Mouse (Mus musculus): ENCODE measurements around the gene Sdccag8. TPM values are rescaled to one million over a fixed set of nuclear protein-coding genes. Genes with fewer than 3 reads are reported as not detected.

Gene Sdccag8
- polyA plus RNA-seq, 1 experiment: 13.3 TPM

- 52% methylated on average over 3 of the region's 3 CpGs for whole genome bisulfite sequencing
- no peak for DNase-seq (ENCODE audit: low read depth, low spot score)
Observed at GRCm38 (mm10) chr1:176871975-176872374, 57.5 kb downstream of the Sdccag8 start.

GRCm38 (mm10) chr1:176873463-176873862 is 59.0 kb downstream of the Sdccag8 start:
- 90% methylated on average over 9 of the region's 9 CpGs for WGBS
- no peak for DNase-seq (ENCODE audit: low read depth, low spot score)

GRCm38 (mm10) chr1:176874155-176874554 is 59.7 kb downstream of the Sdccag8 start:
- DNase-seq (ENCODE audit: low read depth, low spot score): no peak

- DNase-seq (ENCODE audit: low read depth, low spot score): peak; percentile 14
- WGBS: 35% methylated on average over 3 of the region's 3 CpGs
Observed at GRCm38 (mm10) chr1:176877756-176878155, 63.3 kb downstream of the Sdccag8 start.

- DNase-seq (ENCODE audit: low read depth, low spot score): no peak
- 81% methylated on average over 2 of the region's 2 CpGs for WGBS
Observed at GRCm38 (mm10) chr1:176879005-176879404, 64.5 kb downstream of the Sdccag8 start.

- no peak for DNase-seq (ENCODE audit: low read depth, low spot score)
- 84% methylated on average over 6 of the region's 6 CpGs for WGBS
Observed at GRCm38 (mm10) chr1:176879614-176880013, 65.2 kb downstream of the Sdccag8 start.

GRCm38 (mm10) chr1:176880101-176880500 is 65.6 kb downstream of the Sdccag8 start:
- WGBS: 77% methylated on average over 5 of the region's 5 CpGs
- no peak for DNase-seq (ENCODE audit: low read depth, low spot score)

GRCm38 (mm10) chr1:176880943-176881342 is 66.5 kb downstream of the Sdccag8 start:
- 85% methylated on average over 6 of the region's 6 CpGs for WGBS
- no peak for DNase-seq (ENCODE audit: low read depth, low spot score)

- no peak for DNase-seq (ENCODE audit: low read depth, low spot score)
- 94% methylated on average over 17 of the region's 17 CpGs for WGBS
Observed at GRCm38 (mm10) chr1:176885207-176885933, 70.9 kb downstream of the Sdccag8 start.

- no peak for DNase-seq (ENCODE audit: low read depth, low spot score)
- WGBS: 94% methylated on average over 5 of the region's 5 CpGs
Observed at GRCm38 (mm10) chr1:176886002-176886401, 71.5 kb downstream of the Sdccag8 start.

GRCm38 (mm10) chr1:176903741-176904140 is 89.3 kb downstream of the Sdccag8 start:
- WGBS: 85% methylated on average over 6 of the region's 6 CpGs
- no peak for DNase-seq (ENCODE audit: low read depth, low spot score)

GRCm38 (mm10) chr1:176915946-176916345 is 101.5 kb downstream of the Sdccag8 start:
- 95% methylated on average over 2 of the region's 2 CpGs for WGBS
- no peak for DNase-seq (ENCODE audit: low read depth, low spot score)

- DNase-seq (ENCODE audit: low read depth, low spot score): no peak
- WGBS: 91% methylated on average over 12 of the region's 12 CpGs
Observed at GRCm38 (mm10) chr1:176919486-176919885, 105.0 kb downstream of the Sdccag8 start.

- no peak for DNase-seq (ENCODE audit: low read depth, low spot score)
- WGBS: 95% methylated on average over 5 of the region's 5 CpGs
Observed at GRCm38 (mm10) chr1:176922842-176923241, 108.4 kb downstream of the Sdccag8 start.

- WGBS: 44% methylated on average over 5 of the region's 5 CpGs
- peak; percentile 14 for DNase-seq (ENCODE audit: low read depth, low spot score)
Observed at GRCm38 (mm10) chr1:176926009-176926408, 111.5 kb downstream of the Sdccag8 start.

- 91% methylated on average over 9 of the region's 9 CpGs for WGBS
- DNase-seq (ENCODE audit: low read depth, low spot score): no peak
Observed at GRCm38 (mm10) chr1:176927312-176927711, 112.9 kb downstream of the Sdccag8 start.

GRCm38 (mm10) chr1:176929710-176930109 is 115.2 kb downstream of the Sdccag8 start:
- WGBS: 94% methylated on average over 8 of the region's 8 CpGs
- no peak for DNase-seq (ENCODE audit: low read depth, low spot score)

- DNase-seq (ENCODE audit: low read depth, low spot score): no peak
- 89% methylated on average over 2 of the region's 2 CpGs for WGBS
Observed at GRCm38 (mm10) chr1:176930574-176930973, 116.1 kb downstream of the Sdccag8 start.

GRCm38 (mm10) chr1:176930981-176931500 is 116.6 kb downstream of the Sdccag8 start:
- DNase-seq (ENCODE audit: low read depth, low spot score): no peak
- 90% methylated on average over 4 of the region's 4 CpGs for WGBS

GRCm38 (mm10) chr1:176931511-176931910 is 117.1 kb downstream of the Sdccag8 start:
- DNase-seq (ENCODE audit: low read depth, low spot score): no peak
- WGBS: 88% methylated on average over 10 of the region's 10 CpGs

GRCm38 (mm10) chr1:176932320-176932950 is 118.0 kb downstream of the Sdccag8 start:
- no peak for DNase-seq (ENCODE audit: low read depth, low spot score)
- 94% methylated on average over 12 of the region's 12 CpGs for whole genome bisulfite sequencing

Measured in large intestine, adult 2 months (tissue).